Mouse (Mus musculus): ENCODE results near the gene Cops9.

GRCm38 (mm10) chr1:92605482-92605881 is 36.3 kb downstream of the Cops9 start, which contains the start of gene Olfr1410:
- TF ChIP-seq POLR2A (IDR thresholded peaks at IDR 0.05; ENCODE audit: extremely low read depth, insufficient read depth, low read length) (no peak), CTCF (IDR thresholded peaks at IDR 0.05; ENCODE audit: low read depth, low read length) (no peak)

Data from liver, adult 2 months (tissue).